Mouse (Mus musculus): ENCODE data around the gene Rps11.

- TF ChIP-seq CTCF (conservative IDR thresholded peaks at IDR 0.05; ENCODE audit: low read length) (no peak), NANOG (IDR thresholded peaks at IDR 0.05; ENCODE audit: borderline replicate concordance, low read length) (no peak)
These were observed 40.8 kb downstream of the Rps11 start for GRCm38 (mm10) chr7:45083300-45083890.
